Mouse (Mus musculus): ENCODE results near the gene Tnrc6c. TPM values are rescaled to one million over a fixed set of nuclear protein-coding genes. Genes with fewer than 3 reads are reported as not detected.

Gene Tnrc6c
- polyA plus RNA-seq, 1 experiment from 2014 or later: 24.7 TPM

GRCm38 (mm10) chr11:117678740-117679139 is 24.7 kb downstream of the Tnrc6c start:
- Histone ChIP-seq H3K27me3 (no peaks in the 10 kb centered on the region), H3K4me1 (replicated peaks) (peaks cover 23% of the 10 kb centered on the region), H3K9ac (no peak overlapping the region), H3K36me3 (no peaks in the 10 kb centered on the region), H3K9me3 (no peaks in the 10 kb centered on the region), H3K4me2 (no peak overlapping the region), H3K4me3 (no peak overlapping the region), H3K27ac (replicated peaks) (no peak overlapping the region)
- no peak for ATAC-seq (ENCODE audit: low FRiP score, low read depth)
- 62% methylated on average over 2 of the region's 2 CpGs for WGBS

GRCm38 (mm10) chr11:117684640-117685039 is 30.6 kb downstream of the Tnrc6c start:
- no peak overlapping the region for H3K4me2 ChIP-seq
- no peaks in the 10 kb centered on the region for H3K9me3 ChIP-seq
- H3K27me3 ChIP-seq: no peaks in the 10 kb centered on the region
- ATAC-seq (ENCODE audit: low FRiP score, low read depth): no peak
- H3K9ac ChIP-seq: no peak overlapping the region
- H3K36me3 ChIP-seq: no peaks in the 10 kb centered on the region
- H3K27ac ChIP-seq (replicated peaks): peak overlapping the region; percentile 43
- 11% methylated on average over 5 of the region's 5 CpGs for WGBS
- no peak overlapping the region for H3K4me3 ChIP-seq
- H3K4me1 ChIP-seq (replicated peaks): peaks cover 30% of the 10 kb centered on the region

GRCm38 (mm10) chr11:117685461-117685860 is 31.4 kb downstream of the Tnrc6c start:
- whole genome bisulfite sequencing: 40% methylated on average over 3 of the region's 3 CpGs
- Histone ChIP-seq H3K4me2 (no peak overlapping the region), H3K36me3 (no peaks in the 10 kb centered on the region), H3K9ac (no peak overlapping the region), H3K4me3 (no peak overlapping the region), H3K27me3 (no peaks in the 10 kb centered on the region), H3K9me3 (no peaks in the 10 kb centered on the region), H3K4me1 (replicated peaks) (peaks cover 30% of the 10 kb centered on the region), H3K27ac (replicated peaks) (no peak overlapping the region)
- ATAC-seq (ENCODE audit: low FRiP score, low read depth): no peak

- no peaks in the 10 kb centered on the region for H3K27me3 ChIP-seq
- peaks cover 30% of the 10 kb centered on the region for H3K4me1 ChIP-seq (replicated peaks)
- no peak overlapping the region for H3K4me3 ChIP-seq
- H3K27ac ChIP-seq (replicated peaks): no peak overlapping the region
- H3K4me2 ChIP-seq: no peak overlapping the region
- no peak for ATAC-seq (ENCODE audit: low FRiP score, low read depth)
- H3K36me3 ChIP-seq: no peaks in the 10 kb centered on the region
- no peaks in the 10 kb centered on the region for H3K9me3 ChIP-seq
- 68% methylated on average over 8 of the region's 8 CpGs for WGBS
- H3K9ac ChIP-seq: no peak overlapping the region
Measured at GRCm38 (mm10) chr11:117686021-117686420, 31.9 kb downstream of the Tnrc6c start.

GRCm38 (mm10) chr11:117688603-117689002 is 34.5 kb downstream of the Tnrc6c start:
- H3K9me3 ChIP-seq: no peaks in the 10 kb centered on the region
- H3K36me3 ChIP-seq: no peaks in the 10 kb centered on the region
- WGBS: 85% methylated on average over 2 of the region's 2 CpGs
- H3K4me1 ChIP-seq (replicated peaks): peaks cover 30% of the 10 kb centered on the region
- ATAC-seq (ENCODE audit: low FRiP score, low read depth): no peak
- H3K4me2 ChIP-seq: no peak overlapping the region
- H3K27me3 ChIP-seq: no peaks in the 10 kb centered on the region
- H3K4me3 ChIP-seq: no peak overlapping the region
- no peak overlapping the region for H3K27ac ChIP-seq (replicated peaks)
- H3K9ac ChIP-seq: no peak overlapping the region

GRCm38 (mm10) chr11:117691311-117691710 is 37.2 kb downstream of the Tnrc6c start:
- Histone ChIP-seq H3K4me1 (replicated peaks) (peaks cover 23% of the 10 kb centered on the region), H3K9me3 (no peaks in the 10 kb centered on the region), H3K36me3 (no peaks in the 10 kb centered on the region), H3K27ac (replicated peaks) (no peak overlapping the region), H3K4me3 (no peak overlapping the region), H3K4me2 (no peak overlapping the region), H3K27me3 (no peaks in the 10 kb centered on the region), H3K9ac (no peak overlapping the region)
- no peak for ATAC-seq (ENCODE audit: low FRiP score, low read depth)

- no peak overlapping the region for H3K27ac ChIP-seq (replicated peaks)
Measured at GRCm38 (mm10) chr11:117694050-117694449, 40.0 kb downstream of the Tnrc6c start.

GRCm38 (mm10) chr11:117696585-117696984 is 42.5 kb downstream of the Tnrc6c start:
- peaks cover 43% of the 10 kb centered on the region for H3K4me1 ChIP-seq (replicated peaks)
- ATAC-seq (ENCODE audit: low FRiP score, low read depth): no peak
- H3K36me3 ChIP-seq: 0 out of 2 replicates have a peak, but pooled peaks cover 2% of the 10 kb centered on the region

More at GRCm38 (mm10) chr11:117694050-117694449, 40.0 kb downstream of the Tnrc6c start:
- Histone ChIP-seq H3K4me3 (no peak overlapping the region), H3K4me1 (replicated peaks) (peaks cover 40% of the 10 kb centered on the region), H3K9ac (no peak overlapping the region), H3K4me2 (no peak overlapping the region), H3K27me3 (no peaks in the 10 kb centered on the region), H3K36me3 (no peaks in the 10 kb centered on the region), H3K9me3 (no peaks in the 10 kb centered on the region)
- no peak for ATAC-seq (ENCODE audit: low FRiP score, low read depth)
- WGBS: 73% methylated on average over 5 of the region's 5 CpGs

GRCm38 (mm10) chr11:117700871-117701270 is 46.8 kb downstream of the Tnrc6c start:
- ATAC-seq (ENCODE audit: low FRiP score, low read depth): no peak
- no peak overlapping the region for H3K4me3 ChIP-seq
- H3K9ac ChIP-seq: no peak overlapping the region
- H3K9me3 ChIP-seq: no peaks in the 10 kb centered on the region
- 0 out of 2 replicates have a peak, but pooled peaks cover 3% of the 10 kb centered on the region for H3K36me3 ChIP-seq
- H3K27me3 ChIP-seq: no peaks in the 10 kb centered on the region
- 44% methylated on average over 4 of the region's 4 CpGs for WGBS
- H3K4me2 ChIP-seq: no peak overlapping the region
- peaks cover 30% of the 10 kb centered on the region for H3K4me1 ChIP-seq (replicated peaks)
- no peak overlapping the region for H3K27ac ChIP-seq (replicated peaks)

More at GRCm38 (mm10) chr11:117696585-117696984, 42.5 kb downstream of the Tnrc6c start:
- no peak overlapping the region for H3K9ac ChIP-seq
- no peaks in the 10 kb centered on the region for H3K27me3 ChIP-seq
- H3K27ac ChIP-seq (replicated peaks): no peak overlapping the region
- H3K4me3 ChIP-seq: no peak overlapping the region
- 57% methylated on average over 6 of the region's 6 CpGs for WGBS
- no peak overlapping the region for H3K4me2 ChIP-seq
- no peaks in the 10 kb centered on the region for H3K9me3 ChIP-seq

- Histone ChIP-seq H3K9me3 (no peaks in the 10 kb centered on the region), H3K27me3 (no peaks in the 10 kb centered on the region), H3K4me1 (replicated peaks) (peaks cover 7% of the 10 kb centered on the region; the same call in 1 of the 2 replicates), H3K36me3 (0 out of 2 replicates have a peak, but pooled peaks cover 3% of the 10 kb centered on the region), H3K4me3 (no peak overlapping the region), H3K9ac (no peak overlapping the region), H3K27ac (replicated peaks) (no peak overlapping the region), H3K4me2 (no peak overlapping the region)
- WGBS: 94% methylated on average over 2 of the region's 2 CpGs
- no peak for ATAC-seq (ENCODE audit: low FRiP score, low read depth)
Measured at GRCm38 (mm10) chr11:117706267-117706666, 52.2 kb downstream of the Tnrc6c start.

- Histone ChIP-seq H3K9me3 (no peaks in the 10 kb centered on the region), H3K9ac (no peak overlapping the region), H3K4me1 (replicated peaks) (peaks cover 7% of the 10 kb centered on the region; the same call in 1 of the 2 replicates), H3K36me3 (no peaks in the 10 kb centered on the region), H3K27ac (replicated peaks) (0 out of 2 replicates have a peak overlapping the region, but pooled peaks have one; percentile 14), H3K4me3 (no peak overlapping the region), H3K4me2 (no peak overlapping the region), H3K27me3 (no peaks in the 10 kb centered on the region)
- no peak for ATAC-seq (ENCODE audit: low FRiP score, low read depth)
- 90% methylated on average over 2 of the region's 2 CpGs for WGBS
Measured at GRCm38 (mm10) chr11:117707238-117707637, 53.1 kb downstream of the Tnrc6c start.

- Histone ChIP-seq H3K4me2 (no peak overlapping the region), H3K9me3 (no peaks in the 10 kb centered on the region), H3K27me3 (no peaks in the 10 kb centered on the region), H3K36me3 (peaks cover 5% of the 10 kb centered on the region), H3K9ac (no peak overlapping the region), H3K27ac (replicated peaks) (no peak overlapping the region), H3K4me3 (no peak overlapping the region), H3K4me1 (replicated peaks) (peaks cover 7% of the 10 kb centered on the region; the same call in 1 of the 2 replicates)
- WGBS: 59% methylated on average over 4 of the region's 4 CpGs
- ATAC-seq (ENCODE audit: low FRiP score, low read depth): no peak
Measured at GRCm38 (mm10) chr11:117709308-117709707, 55.2 kb downstream of the Tnrc6c start.

- Histone ChIP-seq H3K27ac (replicated peaks) (no peak overlapping the region), H3K4me1 (replicated peaks) (peaks cover 7% of the 10 kb centered on the region; the same call in 1 of the 2 replicates), H3K9me3 (no peaks in the 10 kb centered on the region), H3K36me3 (peaks cover 19% of the 10 kb centered on the region), H3K9ac (no peak overlapping the region), H3K4me3 (no peak overlapping the region), H3K4me2 (no peak overlapping the region), H3K27me3 (no peaks in the 10 kb centered on the region)
- 81% methylated on average over 2 of the region's 2 CpGs for WGBS
- ATAC-seq (ENCODE audit: low FRiP score, low read depth): no peak
Measured at GRCm38 (mm10) chr11:117710815-117711294, 56.8 kb downstream of the Tnrc6c start.

All from hindbrain, embryonic 15.5 days (tissue).